ENCODE assay signal across 22 mouse cellular contexts in genomic region chr14:35650381-35650780, GRCm38 (mm10).
A peak's percentile ranks its signal among the peaks of the same experiment; 100 is the strongest.
DNase-seq lines count a peak whose midpoint lies in the region; ATAC-seq lines count a peak whose summit lies in the region.
"Had no signal": no experiment of that assay in that cellular context is flagged by ENCODE, and none has a peak within 500 bp of the region (broad histone marks: within the 10 kb centered on the region; RNA-seq: fewer than 3 reads in every experiment).

No protein-coding gene starts in this region.

- H3K9me3 ChIP-seq in midbrain, embryonic 14.5 days (ENCODE audit: control insufficient read depth, low read length) = no peaks in the 10 kb centered on the region
- H3K9me3 ChIP-seq: embryonic facial prominence, embryonic 13.5 days; embryonic facial prominence, embryonic 15.5 days; forebrain, embryonic 13.5 days; forebrain, embryonic 15.5 days; G1E had no signal

- no peaks in the 10 kb centered on the region for H3K36me3 ChIP-seq in midbrain, embryonic 14.5 days (ENCODE audit: control insufficient read depth, insufficient read depth, low read length)
- H3K36me3 ChIP-seq: embryonic facial prominence, embryonic 13.5 days; embryonic facial prominence, embryonic 15.5 days; forebrain, embryonic 15.5 days; G1E had no signal

- no peak for ATAC-seq in erythroblast, adult 5-6 weeks (replicated peaks; ENCODE audit: low FRiP score, poor library complexity, severe bottlenecking)
- ATAC-seq in midbrain, embryonic 14.5 days (ENCODE audit: low FRiP score, low TSS enrichment) = no peak
- ATAC-seq: activated CD4-positive, CD25-positive, alpha-beta regulatory T cell, adult 4 months; forebrain, embryonic 13.5 days; forebrain, embryonic 15.5 days; forebrain, postnatal 0 days; Patski had no signal

- no peaks in the 10 kb centered on the region for H3K27me3 ChIP-seq in midbrain, embryonic 14.5 days (ENCODE audit: control insufficient read depth, insufficient read depth, low read length)
- H3K27me3 ChIP-seq: embryonic facial prominence, embryonic 13.5 days; embryonic facial prominence, embryonic 15.5 days; forebrain, embryonic 13.5 days; forebrain, embryonic 15.5 days; Patski had no signal

- DNase-seq in ES-CJ7 (ENCODE audit: low read depth, low spot score) = peak; percentile 28
- DNase-seq in R1 (ENCODE audit: low read depth, low spot score) = peak; percentile 68
- no peak for DNase-seq in midbrain, embryonic 14.5 days
- DNase-seq in spleen, adult 12 weeks (ENCODE audit: low spot score) = no peak
- DNase-seq: adrenal gland, adult 8-10 months; adrenal gland, postnatal 14 days; adrenal gland, postnatal 36 days; cerebellum, adult 11-12 months; cerebellum, adult 2 months; cerebellum, adult 9-10 months; cerebellum, postnatal 14 days; cerebellum, postnatal 36 days; embryo, embryonic 11 days; forebrain, postnatal 0 days had no signal

- no peak overlapping the region for H3K4me3 ChIP-seq in midbrain, embryonic 14.5 days (replicated peaks; ENCODE audit: low read depth, low read length)
- H3K4me3 ChIP-seq: embryonic facial prominence, embryonic 13.5 days; embryonic facial prominence, embryonic 15.5 days; forebrain, embryonic 13.5 days; forebrain, embryonic 15.5 days had no signal

- no peak overlapping the region for H3K4me2 ChIP-seq in midbrain, embryonic 14.5 days (ENCODE audit: low read length)
- H3K4me2 ChIP-seq: embryonic facial prominence, embryonic 13.5 days; embryonic facial prominence, embryonic 15.5 days; forebrain, embryonic 13.5 days; forebrain, embryonic 15.5 days had no signal

- no peak overlapping the region for H3K9ac ChIP-seq in midbrain, embryonic 14.5 days (replicated peaks; ENCODE audit: low read length)
- H3K9ac ChIP-seq: embryonic facial prominence, embryonic 13.5 days; embryonic facial prominence, embryonic 15.5 days; forebrain, embryonic 13.5 days; forebrain, embryonic 15.5 days; forebrain, postnatal 0 days had no signal

- no peak overlapping the region for H3K27ac ChIP-seq in midbrain, embryonic 14.5 days (replicated peaks; ENCODE audit: low read depth, low read length)
- H3K27ac ChIP-seq: embryonic facial prominence, embryonic 13.5 days; embryonic facial prominence, embryonic 15.5 days; forebrain, embryonic 13.5 days; forebrain, embryonic 15.5 days had no signal

- no peaks in the 10 kb centered on the region for H3K4me1 ChIP-seq in midbrain, embryonic 14.5 days (ENCODE audit: control insufficient read depth, insufficient read depth, low read length)
- H3K4me1 ChIP-seq: embryonic facial prominence, embryonic 13.5 days; embryonic facial prominence, embryonic 15.5 days; forebrain, embryonic 13.5 days; forebrain, embryonic 15.5 days had no signal

- 82% methylated on average over 3 of the region's 3 CpGs for WGBS in midbrain, embryonic 14.5 days

Comparison
In these comparisons a context has a peak if more than half of its experiments do, and no peak if none do; other contexts are left out.
1. DNase-seq: peak in ES-CJ7 (single experiment) and R1 (single experiment); none in midbrain, embryonic 14.5 days (single experiment) and spleen, adult 12 weeks (single experiment).